Mouse (Mus musculus): ENCODE measurements around the gene Lrrn4. TPM values are rescaled to one million over a fixed set of nuclear protein-coding genes. Genes with fewer than 3 reads are reported as not detected.

Lrrn4 gene
- polyA plus RNA-seq, 1 experiment from 2014 or later, result 0.34 TPM

GRCm38 (mm10) chr2:132848361-132848760 lies 32.3 kb downstream of the Lrrn4 start:
- Histone ChIP-seq H3K9me3 (replicated peaks; ENCODE audit: control insufficient read depth, low read length) (no peaks in the 10 kb centered on the region), H3K4me1 (ENCODE audit: control insufficient read depth, insufficient read depth, low read length) (peaks cover 2% of the 10 kb centered on the region; the same call in 1 of the 2 replicates), H3K36me3 (replicated peaks; ENCODE audit: control insufficient read depth, insufficient read depth, low read depth, low read length) (no peaks in the 10 kb centered on the region), H3K4me2 (ENCODE audit: low read depth, low read length) (no peak overlapping the region), H3K4me3 (ENCODE audit: low read depth, low read length) (no peak overlapping the region), H3K27me3 (ENCODE audit: control insufficient read depth, insufficient read depth, low read length) (no peaks in the 10 kb centered on the region), H3K9ac (replicated peaks; ENCODE audit: low read length) (no peak overlapping the region), H3K27ac (replicated peaks; ENCODE audit: low read depth, low read length) (no peak overlapping the region)
- ATAC-seq (replicated peaks; ENCODE audit: insufficient number of reproducible peaks, low FRiP score, low TSS enrichment, low read depth), result no peak
- no peak for DNase-seq (ENCODE audit: low spot score)
- WGBS, result 95% methylated on average over 4 of the region's 4 CpGs

- ATAC-seq (replicated peaks; ENCODE audit: insufficient number of reproducible peaks, low FRiP score, low TSS enrichment, low read depth), result no peak
- no peaks in the 10 kb centered on the region for H3K27me3 ChIP-seq (ENCODE audit: control insufficient read depth, insufficient read depth, low read length)
- H3K9me3 ChIP-seq (replicated peaks; ENCODE audit: control insufficient read depth, low read length), result no peaks in the 10 kb centered on the region
- H3K27ac ChIP-seq (replicated peaks; ENCODE audit: low read depth, low read length), result no peak overlapping the region
- peaks cover 2% of the 10 kb centered on the region; the same call in 1 of the 2 replicates for H3K4me1 ChIP-seq (ENCODE audit: control insufficient read depth, insufficient read depth, low read length)
- H3K36me3 ChIP-seq (replicated peaks; ENCODE audit: control insufficient read depth, insufficient read depth, low read depth, low read length), result no peaks in the 10 kb centered on the region
- H3K4me3 ChIP-seq (ENCODE audit: low read depth, low read length), result peak overlapping the region; percentile 89
- no peak overlapping the region for H3K9ac ChIP-seq (replicated peaks; ENCODE audit: low read length)
- WGBS, result 40% methylated on average over 7 of the region's 7 CpGs
- DNase-seq (ENCODE audit: low spot score), result no peak
- peak overlapping the region; percentile 76 for H3K4me2 ChIP-seq (ENCODE audit: low read depth, low read length)
These were observed 33.1 kb downstream of the Lrrn4 start for GRCm38 (mm10) chr2:132847581-132847980.

- WGBS, result under 1% methylated on average over 91 of the region's 96 CpGs
- Histone ChIP-seq H3K9me3 (replicated peaks; ENCODE audit: control insufficient read depth, low read length) (no peaks in the 10 kb centered on the region), H3K4me2 (ENCODE audit: low read depth, low read length) (peak within 1 kb of the TSS; percentile 76), H3K27ac (replicated peaks; ENCODE audit: low read depth, low read length) (peak within 1 kb of the TSS; percentile 67), H3K36me3 (replicated peaks; ENCODE audit: control insufficient read depth, insufficient read depth, low read depth, low read length) (no peaks in the 10 kb centered on the region), H3K9ac (replicated peaks; ENCODE audit: low read length) (peak within 1 kb of the TSS; percentile 90), H3K27me3 (ENCODE audit: control insufficient read depth, insufficient read depth, low read length) (no peaks in the 10 kb centered on the region), H3K4me3 (ENCODE audit: low read depth, low read length) (peak within 1 kb of the TSS; percentile 89), H3K4me1 (ENCODE audit: control insufficient read depth, insufficient read depth, low read length) (peaks cover 2% of the 10 kb centered on the region; the same call in 1 of the 2 replicates)
- ATAC-seq (replicated peaks; ENCODE audit: insufficient number of reproducible peaks, low FRiP score, low TSS enrichment, low read depth) (peak; percentile 93), DNase-seq (ENCODE audit: low spot score) (peak; percentile 93)
These were observed 34.0 kb downstream of the Lrrn4 start, which contains the start of gene Crls1 for GRCm38 (mm10) chr2:132846407-132847358. Crls1 (plus strand) TSS chr2:132846666.

- H3K36me3 ChIP-seq (replicated peaks; ENCODE audit: control insufficient read depth, insufficient read depth, low read depth, low read length), result no peaks in the 10 kb centered on the region
- no peak overlapping the region for H3K4me2 ChIP-seq (ENCODE audit: low read depth, low read length)
- no peak overlapping the region for H3K9ac ChIP-seq (replicated peaks; ENCODE audit: low read length)
- no peaks in the 10 kb centered on the region for H3K4me1 ChIP-seq (ENCODE audit: control insufficient read depth, insufficient read depth, low read length)
- DNase-seq (ENCODE audit: low spot score) (no peak), ATAC-seq (replicated peaks; ENCODE audit: insufficient number of reproducible peaks, low FRiP score, low TSS enrichment, low read depth) (no peak)
- 93% methylated on average over 4 of the region's 4 CpGs for WGBS
- no peaks in the 10 kb centered on the region for H3K27me3 ChIP-seq (ENCODE audit: control insufficient read depth, insufficient read depth, low read length)
- H3K27ac ChIP-seq (replicated peaks; ENCODE audit: low read depth, low read length), result no peak overlapping the region
- no peaks in the 10 kb centered on the region for H3K9me3 ChIP-seq (replicated peaks; ENCODE audit: control insufficient read depth, low read length)
- H3K4me3 ChIP-seq (ENCODE audit: low read depth, low read length), result no peak overlapping the region
These were observed 39.6 kb downstream of the Lrrn4 start for GRCm38 (mm10) chr2:132841071-132841470.

Other genes starting within 250 kb of the Lrrn4 start
- 16.7 and 17.9 TPM in 2 replicates for gene Shld1, start 194.0 kb downstream of the Lrrn4 start, polyA plus RNA-seq (2014; fragmentation: Nextera tagmentation; extraction: Ambion mirVana)
- gene Chgb, start 99.6 kb downstream of the Lrrn4 start, polyA plus RNA-seq (2014; fragmentation: Nextera tagmentation; extraction: Ambion mirVana), result 3.5 and 4.4 TPM in 2 replicates
- gene Trmt6, start 64.8 kb downstream of the Lrrn4 start, polyA plus RNA-seq (2014; fragmentation: Nextera tagmentation; extraction: Ambion mirVana), result 41.4 and 43.7 TPM in 2 replicates
- 25.0 and 25.7 TPM in 2 replicates for gene Mcm8, start 64.8 kb downstream of the Lrrn4 start, polyA plus RNA-seq (2014; fragmentation: Nextera tagmentation; extraction: Ambion mirVana)
- 23.7 and 32.3 TPM in 2 replicates for gene Crls1, start 34.2 kb downstream of the Lrrn4 start, polyA plus RNA-seq (2014; fragmentation: Nextera tagmentation; extraction: Ambion mirVana)
- gene Fermt1, start 65.0 kb upstream of the Lrrn4 start, polyA plus RNA-seq (2014; fragmentation: Nextera tagmentation; extraction: Ambion mirVana), result 6.6 and 10.8 TPM in 2 replicates

All from embryonic facial prominence, embryonic 11.5 days (tissue).